Mouse (Mus musculus): ENCODE results near the gene Gatb. TPM values are rescaled to one million over a fixed set of nuclear protein-coding genes. Genes with fewer than 3 reads are reported as not detected.

Gene Gatb
- polyA plus RNA-seq, 1 experiment, result 0.07 TPM

- H3K4me3 ChIP-seq (replicated peaks), result no peak overlapping the region
- H3K9me3 ChIP-seq (ENCODE audit: control insufficient read depth, low read length), result no peaks in the 10 kb centered on the region
- H3K36me3 ChIP-seq (ENCODE audit: control insufficient read depth), result peaks cover 6% of the 10 kb centered on the region
- TF ChIP-seq TAL1 (IDR thresholded peaks at IDR 0.05; ENCODE audit: low read length), result no peak
- no peak for TF ChIP-seq GATA1 (IDR thresholded peaks at IDR 0.05; ENCODE audit: low read length)
- no peaks in the 10 kb centered on the region for H3K27me3 ChIP-seq (ENCODE audit: control insufficient read depth)
- H3K4me1 ChIP-seq (ENCODE audit: control insufficient read depth), result peaks cover 55% of the 10 kb centered on the region
These were observed 16.3 kb downstream of the Gatb start for GRCm38 (mm10) chr3:85590090-85590754.

GRCm38 (mm10) chr3:85592067-85592466, 18.1 kb downstream of the Gatb start:
- peaks cover 3% of the 10 kb centered on the region for H3K36me3 ChIP-seq (ENCODE audit: control insufficient read depth)
- H3K27me3 ChIP-seq (ENCODE audit: control insufficient read depth), result no peaks in the 10 kb centered on the region
- no peaks in the 10 kb centered on the region for H3K9me3 ChIP-seq (ENCODE audit: control insufficient read depth, low read length)
- no peak for TF ChIP-seq TAL1 (IDR thresholded peaks at IDR 0.05; ENCODE audit: low read length)
- no peak for TF ChIP-seq GATA1 (IDR thresholded peaks at IDR 0.05; ENCODE audit: low read length)
- peaks cover 39% of the 10 kb centered on the region for H3K4me1 ChIP-seq (ENCODE audit: control insufficient read depth)
- H3K4me3 ChIP-seq (replicated peaks), result no peak overlapping the region

- Histone ChIP-seq H3K4me3 (replicated peaks) (no peak overlapping the region), H3K4me1 (ENCODE audit: control insufficient read depth) (peaks cover 33% of the 10 kb centered on the region), H3K27me3 (ENCODE audit: control insufficient read depth) (no peaks in the 10 kb centered on the region), H3K9me3 (ENCODE audit: control insufficient read depth, low read length) (no peaks in the 10 kb centered on the region), H3K36me3 (ENCODE audit: control insufficient read depth) (peaks cover 3% of the 10 kb centered on the region)
- TF ChIP-seq GATA1 (IDR thresholded peaks at IDR 0.05; ENCODE audit: low read length) (no peak), TAL1 (IDR thresholded peaks at IDR 0.05; ENCODE audit: low read length) (no peak)
These were observed 18.8 kb downstream of the Gatb start for GRCm38 (mm10) chr3:85592640-85593252.

- no peak for TF ChIP-seq TAL1 (IDR thresholded peaks at IDR 0.05; ENCODE audit: low read length)
- no peak for TF ChIP-seq GATA1 (IDR thresholded peaks at IDR 0.05; ENCODE audit: low read length)
- no peaks in the 10 kb centered on the region for H3K27me3 ChIP-seq (ENCODE audit: control insufficient read depth)
- peaks cover 20% of the 10 kb centered on the region for H3K4me1 ChIP-seq (ENCODE audit: control insufficient read depth)
- no peaks in the 10 kb centered on the region for H3K9me3 ChIP-seq (ENCODE audit: control insufficient read depth, low read length)
- H3K36me3 ChIP-seq (ENCODE audit: control insufficient read depth), result peaks cover 3% of the 10 kb centered on the region
- no peak overlapping the region for H3K4me3 ChIP-seq (replicated peaks)
These were observed 20.5 kb downstream of the Gatb start for GRCm38 (mm10) chr3:85594452-85594851.

- Histone ChIP-seq H3K4me1 (ENCODE audit: control insufficient read depth) (no peaks in the 10 kb centered on the region), H3K4me3 (replicated peaks) (no peak overlapping the region), H3K9me3 (ENCODE audit: control insufficient read depth, low read length) (no peaks in the 10 kb centered on the region), H3K36me3 (ENCODE audit: control insufficient read depth) (peaks cover 1% of the 10 kb centered on the region), H3K27me3 (ENCODE audit: control insufficient read depth) (no peaks in the 10 kb centered on the region)
- TF ChIP-seq TAL1 (IDR thresholded peaks at IDR 0.05; ENCODE audit: low read length) (no peak), GATA1 (IDR thresholded peaks at IDR 0.05; ENCODE audit: low read length) (no peak)
These were observed 25.6 kb downstream of the Gatb start for GRCm38 (mm10) chr3:85599526-85599925.

GRCm38 (mm10) chr3:85601841-85602305, 28.0 kb downstream of the Gatb start:
- Histone ChIP-seq H3K4me3 (replicated peaks) (no peak overlapping the region), H3K36me3 (ENCODE audit: control insufficient read depth) (peaks cover 11% of the 10 kb centered on the region), H3K9me3 (ENCODE audit: control insufficient read depth, low read length) (no peaks in the 10 kb centered on the region), H3K4me1 (ENCODE audit: control insufficient read depth) (no peaks in the 10 kb centered on the region), H3K27me3 (ENCODE audit: control insufficient read depth) (no peaks in the 10 kb centered on the region)
- TF ChIP-seq GATA1 (IDR thresholded peaks at IDR 0.05; ENCODE audit: low read length) (no peak), TAL1 (IDR thresholded peaks at IDR 0.05; ENCODE audit: low read length) (no peak)

- Histone ChIP-seq H3K9me3 (ENCODE audit: control insufficient read depth, low read length) (no peaks in the 10 kb centered on the region), H3K4me3 (replicated peaks) (no peak overlapping the region), H3K4me1 (ENCODE audit: control insufficient read depth) (no peaks in the 10 kb centered on the region), H3K27me3 (ENCODE audit: control insufficient read depth) (no peaks in the 10 kb centered on the region), H3K36me3 (ENCODE audit: control insufficient read depth) (peaks cover 11% of the 10 kb centered on the region)
- no peak for TF ChIP-seq TAL1 (IDR thresholded peaks at IDR 0.05; ENCODE audit: low read length)
- TF ChIP-seq GATA1 (IDR thresholded peaks at IDR 0.05; ENCODE audit: low read length), result no peak
These were observed 29.9 kb downstream of the Gatb start for GRCm38 (mm10) chr3:85603811-85604210.

- Histone ChIP-seq H3K36me3 (ENCODE audit: control insufficient read depth) (peaks cover 11% of the 10 kb centered on the region), H3K9me3 (ENCODE audit: control insufficient read depth, low read length) (no peaks in the 10 kb centered on the region), H3K4me1 (ENCODE audit: control insufficient read depth) (no peaks in the 10 kb centered on the region)
These were observed 33.0 kb downstream of the Gatb start for GRCm38 (mm10) chr3:85606912-85607311.

GRCm38 (mm10) chr3:85607753-85608152, 33.8 kb downstream of the Gatb start:
- no peak overlapping the region for H3K4me3 ChIP-seq (replicated peaks)
- no peaks in the 10 kb centered on the region for H3K9me3 ChIP-seq (ENCODE audit: control insufficient read depth, low read length)
- no peaks in the 10 kb centered on the region for H3K4me1 ChIP-seq (ENCODE audit: control insufficient read depth)
- peaks cover 11% of the 10 kb centered on the region for H3K36me3 ChIP-seq (ENCODE audit: control insufficient read depth)
- H3K27me3 ChIP-seq (ENCODE audit: control insufficient read depth), result no peaks in the 10 kb centered on the region
- TF ChIP-seq GATA1 (IDR thresholded peaks at IDR 0.05; ENCODE audit: low read length) (no peak), TAL1 (IDR thresholded peaks at IDR 0.05; ENCODE audit: low read length) (no peak)

More at GRCm38 (mm10) chr3:85606912-85607311, 33.0 kb downstream of the Gatb start:
- Histone ChIP-seq H3K27me3 (ENCODE audit: control insufficient read depth) (no peaks in the 10 kb centered on the region), H3K4me3 (replicated peaks) (no peak overlapping the region)
- TF ChIP-seq TAL1 (IDR thresholded peaks at IDR 0.05; ENCODE audit: low read length), result no peak
- TF ChIP-seq GATA1 (IDR thresholded peaks at IDR 0.05; ENCODE audit: low read length), result no peak
